Mouse (Mus musculus) liver, embryonic 11.5 days (tissue): ENCODE results near the gene Gm11562. TPM values are rescaled to one million over a fixed set of nuclear protein-coding genes. Genes with fewer than 3 reads are reported as not detected.
"Not testable (repeated sequence)": the region's sequence is repeated elsewhere in the genome, so short reads cannot be mapped to it uniquely, and the experiment has no call there.

Source experiments
- ATAC-seq: fragments of 200-750 bp; cut with Nextera tagmentation; replicated peaks from 2 replicates; pipeline ENCODE4 v1.8.0; 2017; ENCODE audit warnings: moderate number of reproducible peaks, mild to moderate bottlenecking, moderate TSS enrichment, moderate library complexity; ENCODE audit not compliant: low FRiP score
- DNase-seq: peaks from one replicate; pipeline ENCODE4 v3.0.0-alpha.2; 2017; ENCODE audit warnings: low spot score
- H3K27ac ChIP-seq: fragments of 300-500 bp; sonication (generic); 2 replicates; pipeline ENCODE4 v1.5.1; 2014; ENCODE audit warnings: mild to moderate bottlenecking, low read depth, low read length, control low read depth
- H3K27me3 ChIP-seq: fragments of 300-500 bp; sonication (generic); replicated peaks from 2 replicates; pipeline ENCODE4 v1.6.1; 2014; ENCODE audit warnings: low read length, mixed read lengths; ENCODE audit not compliant: control insufficient read depth, insufficient read depth
- H3K36me3 ChIP-seq: fragments of 300-500 bp; sonication (generic); 2 replicates; pipeline ENCODE4 v1.6.1; 2014; ENCODE audit warnings: mild to moderate bottlenecking, low read length, moderate library complexity, mixed read lengths; ENCODE audit not compliant: control insufficient read depth, insufficient read depth
- H3K4me1 ChIP-seq: fragments of 300-500 bp; sonication (generic); replicated peaks from 2 replicates; pipeline ENCODE4 v1.6.1; 2014; ENCODE audit warnings: low read length, mixed read lengths; ENCODE audit not compliant: control insufficient read depth, insufficient read depth
- H3K4me2 ChIP-seq: fragments of 300-500 bp; sonication (generic); 2 replicates; pipeline ENCODE4 v1.6.1; 2014; ENCODE audit warnings: mild to moderate bottlenecking, control low read depth, moderate library complexity
- H3K4me3 ChIP-seq: fragments of 300-500 bp; sonication (generic); 2 replicates; pipeline ENCODE4 v1.5.1; 2014; ENCODE audit warnings: low read depth, low read length, control low read depth
- H3K9ac ChIP-seq: fragments of 300-500 bp; sonication (generic); 2 replicates; pipeline ENCODE4 v1.6.1; 2014; ENCODE audit warnings: low read depth, low read length, control low read depth
- H3K9me3 ChIP-seq: fragments of 300-500 bp; sonication (generic); 2 replicates; pipeline ENCODE4 v1.6.1; 2016; ENCODE audit warnings: low read length, inconsistent platforms, mixed read lengths; ENCODE audit not compliant: control insufficient read depth
- WGBS: fragments of 180-500 bp; shearing (Covaris S2); extraction: QIAGEN DNeasy Blood & Tissue Kit; methylation state at CpG from one replicate; pipeline ENCODE4 v1.1.7; 2014; 5-methylcytosine and 5-hydroxymethylcytosine counted together
- polyA plus RNA-seq: library from polyadenylated mRNA; unstranded; fragments of >200 nt; fragmentation: Nextera tagmentation; extraction: Ambion mirVana; gene quantifications from 2 replicates; pipeline ENCODE4 v1.2.1, GENCODE M21; 2014

Gm11562 gene
- polyA plus RNA-seq = not detected in 2 replicates

DNA sequence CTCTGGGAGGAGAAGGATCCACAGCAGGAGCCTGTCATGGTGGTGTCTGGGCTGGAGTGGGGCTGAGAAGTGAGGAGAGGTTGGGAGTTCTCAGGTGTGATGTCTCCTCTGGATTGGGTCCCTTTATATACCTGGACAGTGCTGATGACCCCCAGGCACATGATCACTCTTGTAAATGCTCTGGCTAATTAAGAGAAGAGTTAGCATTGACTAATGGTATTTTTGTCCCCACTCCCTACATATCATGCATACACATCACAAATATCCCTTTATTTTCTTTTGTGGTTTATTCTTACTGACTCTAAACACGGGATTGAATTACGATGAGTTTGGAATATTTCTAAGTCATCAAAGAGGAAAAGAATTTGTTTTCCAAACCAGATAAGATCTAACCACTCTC is at the start of gene Gm11562:
Gene Gm11562, minus strand, starts transcription at position 101 of the 400 bp plus-strand sequence.
- Histone ChIP-seq H3K27me3 (no peaks in the 10 kb centered on the region), H3K4me2 (no peak within 1 kb of the TSS), H3K4me3 (no peak within 1 kb of the TSS), H3K4me1 (no peaks in the 10 kb centered on the region), H3K9ac (no peak within 1 kb of the TSS), H3K36me3 (no peaks in the 10 kb centered on the region), H3K27ac (no peak within 1 kb of the TSS), H3K9me3 (no peaks in the 10 kb centered on the region)
- no peak for ATAC-seq
- no peak for DNase-seq
- 79% methylated on average over 2 of the region's 2 CpGs for WGBS

DNA sequence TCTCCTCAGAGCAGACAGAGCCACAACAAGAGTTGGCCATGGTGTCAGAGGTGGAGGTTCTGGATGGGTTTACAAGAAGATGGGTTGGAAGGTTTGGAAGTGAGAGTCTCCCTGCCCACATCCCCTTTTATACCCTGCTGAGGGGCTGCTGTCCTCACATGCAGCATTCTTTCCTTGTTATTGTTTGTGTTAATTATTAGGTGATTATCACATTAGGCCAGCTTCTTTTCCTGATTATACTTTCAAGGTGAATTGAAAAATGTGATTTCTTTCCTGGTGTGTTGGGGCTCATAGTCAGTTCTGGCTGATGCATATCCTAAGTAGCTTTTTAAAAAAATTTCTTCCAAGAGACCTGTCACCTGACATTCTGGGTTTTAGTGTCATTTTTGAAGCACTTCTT is 45.6 kb upstream of the Gm11562 start, which contains the start of gene Krtap4-6:
Gene Krtap4-6, minus strand, starts transcription at position 101 of the 400 bp plus-strand sequence.
- H3K9me3 ChIP-seq = no peaks in the 10 kb centered on the region
- H3K9ac ChIP-seq = no peak within 1 kb of the TSS
- no peak within 1 kb of the TSS for H3K4me3 ChIP-seq
- ATAC-seq (no peak), DNase-seq (no peak)
- no peak within 1 kb of the TSS for H3K4me2 ChIP-seq
- no peak within 1 kb of the TSS for H3K27ac ChIP-seq
- H3K27me3 ChIP-seq = no peaks in the 10 kb centered on the region
- H3K36me3 ChIP-seq = no peaks in the 10 kb centered on the region
- no peaks in the 10 kb centered on the region for H3K4me1 ChIP-seq

DNA sequence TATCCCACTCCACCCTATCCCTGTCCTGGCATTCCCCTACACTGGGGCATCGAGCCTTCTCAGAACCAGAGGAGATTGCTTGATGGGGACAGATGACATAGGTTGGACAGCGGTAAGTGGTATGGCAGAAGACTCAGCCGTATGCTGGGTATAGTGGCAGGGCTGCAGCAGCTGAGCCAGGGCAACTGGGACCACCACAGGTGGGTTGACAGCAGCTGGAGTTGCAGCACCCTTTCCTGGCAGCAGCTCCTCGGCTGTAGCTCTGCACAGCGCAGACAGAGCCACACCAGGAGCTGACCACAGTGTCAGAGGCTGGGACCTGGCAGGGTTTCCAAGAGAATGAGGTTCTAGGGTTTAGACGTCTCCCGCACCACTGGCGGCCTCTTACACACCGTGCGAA is 42.6 kb upstream of the Gm11562 start:
- no peak for DNase-seq
- no peaks in the 10 kb centered on the region for H3K4me1 ChIP-seq
- H3K4me2 ChIP-seq = no peak overlapping the region
- H3K4me3 ChIP-seq = no peak overlapping the region
- ATAC-seq = no peak
- H3K9ac ChIP-seq = no peak overlapping the region
- H3K9me3 ChIP-seq = no peaks in the 10 kb centered on the region
- H3K36me3 ChIP-seq = no peaks in the 10 kb centered on the region
- no peak overlapping the region for H3K27ac ChIP-seq
- no peaks in the 10 kb centered on the region for H3K27me3 ChIP-seq
- WGBS = 85% methylated on average over 10 of the region's 10 CpGs

DNA sequence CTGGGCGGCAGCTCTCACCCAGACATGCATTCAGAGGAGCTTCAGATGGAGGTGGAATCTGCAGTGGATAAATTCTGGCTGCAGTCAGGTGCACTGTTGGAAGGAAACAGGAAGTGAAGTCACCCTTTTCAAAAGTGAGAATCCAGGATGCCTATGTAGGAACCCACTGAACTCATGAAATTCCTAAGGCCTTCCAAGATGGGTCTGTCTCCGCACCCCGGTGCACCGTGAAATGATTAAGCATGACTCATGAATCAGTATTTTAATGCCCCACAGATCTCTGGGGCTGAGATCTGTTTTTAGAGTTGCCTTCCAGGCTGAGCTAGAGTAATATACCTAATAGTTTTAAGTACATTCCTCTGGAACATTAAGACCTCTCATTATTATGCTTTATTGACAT is 39.0 kb upstream of the Gm11562 start:
- H3K4me1 ChIP-seq = no peaks in the 10 kb centered on the region
- DNase-seq (no peak), ATAC-seq (no peak)
- no peaks in the 10 kb centered on the region for H3K36me3 ChIP-seq
- H3K9ac ChIP-seq = no peak overlapping the region
- no peak overlapping the region for H3K4me3 ChIP-seq
- no peak overlapping the region for H3K4me2 ChIP-seq
- 78% methylated on average over 4 of the region's 4 CpGs for WGBS
- no peaks in the 10 kb centered on the region for H3K27me3 ChIP-seq
- H3K9me3 ChIP-seq = no peaks in the 10 kb centered on the region
- no peak overlapping the region for H3K27ac ChIP-seq

DNA sequence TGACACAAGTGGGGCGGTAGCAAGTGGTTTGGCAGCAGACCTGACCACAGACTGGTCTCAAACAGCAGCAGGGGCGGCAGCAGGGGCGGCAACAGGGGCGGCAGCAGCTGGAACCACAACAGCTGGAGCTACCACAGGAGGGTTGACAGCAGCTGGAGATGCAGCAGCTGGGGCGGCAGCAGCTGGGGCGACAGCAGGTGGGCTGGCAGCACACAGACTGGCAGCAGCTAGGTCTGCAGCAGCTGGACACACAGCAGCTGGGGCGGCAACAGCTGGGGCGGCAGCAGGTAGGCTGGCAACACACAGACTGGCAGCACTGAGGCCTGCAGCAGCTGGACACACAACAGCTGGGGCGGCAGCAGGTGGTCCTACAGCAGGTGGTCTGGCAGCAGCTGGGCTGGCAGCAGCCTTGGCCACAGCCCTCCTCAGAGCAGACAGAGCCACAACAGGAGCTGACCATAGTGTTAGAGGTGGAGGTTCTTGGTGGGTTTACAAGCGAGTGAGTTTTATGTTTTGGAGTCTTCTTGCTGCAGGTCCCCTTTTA is 38.3 kb upstream of the Gm11562 start, which contains the start of gene Gm11563:
Gene Gm11563, minus strand, starts transcription at position 494 of the 544 bp plus-strand sequence.
- not testable (repeated sequence) for H3K4me2 ChIP-seq, H3K36me3 ChIP-seq, H3K27ac ChIP-seq, DNase-seq, H3K9me3 ChIP-seq, H3K4me3 ChIP-seq, H3K4me1 ChIP-seq, ATAC-seq, H3K9ac ChIP-seq, H3K27me3 ChIP-seq
- WGBS = 56% methylated on average over 10 of the region's 10 CpGs

DNA sequence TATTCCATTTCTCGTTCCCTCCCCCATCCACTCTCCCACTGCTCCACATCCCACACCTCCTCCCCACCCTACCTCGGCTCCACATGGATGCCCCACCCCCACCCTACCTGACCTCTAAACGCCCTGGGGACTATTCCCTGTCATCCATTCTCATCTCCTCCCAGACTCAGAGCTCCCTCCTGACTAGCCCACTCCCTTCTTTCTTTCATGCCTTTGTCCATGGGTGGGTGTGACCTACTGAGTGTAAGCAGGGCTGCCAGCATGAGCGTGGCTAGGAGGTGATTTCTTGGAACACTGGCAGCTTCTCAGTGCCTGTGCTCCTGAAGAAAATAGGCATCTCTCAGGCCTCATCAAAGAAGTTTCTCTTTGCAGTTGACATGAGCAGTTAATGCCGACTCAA is 36.8 kb upstream of the Gm11562 start:
- Histone ChIP-seq H3K4me3 (no peak overlapping the region), H3K27ac (no peak overlapping the region), H3K36me3 (no peaks in the 10 kb centered on the region), H3K9me3 (no peaks in the 10 kb centered on the region), H3K9ac (no peak overlapping the region), H3K4me2 (no peak overlapping the region), H3K4me1 (no peaks in the 10 kb centered on the region), H3K27me3 (no peaks in the 10 kb centered on the region)
- DNase-seq (no peak), ATAC-seq (no peak)
- WGBS = 54% methylated on average over 5 of the region's 5 CpGs

DNA sequence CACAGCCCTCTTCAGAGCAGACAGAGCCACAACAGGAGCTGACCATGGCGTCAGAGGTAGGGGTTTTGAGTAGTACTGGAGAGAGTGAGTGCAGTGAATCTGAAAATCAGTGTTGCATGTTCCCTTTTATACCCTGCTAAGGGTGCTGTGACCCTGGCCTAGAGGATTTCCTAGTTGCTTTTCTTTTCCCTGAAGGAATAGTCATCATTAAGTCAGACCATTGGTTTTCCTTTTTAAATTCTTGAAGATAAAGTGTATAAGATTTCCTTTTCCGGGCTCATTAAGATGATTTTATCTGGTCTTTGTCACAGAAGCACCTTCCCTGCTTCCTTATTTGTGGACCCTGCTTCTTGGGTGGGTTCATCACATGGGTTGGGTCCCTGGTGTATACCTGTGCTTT is 29.9 kb upstream of the Gm11562 start, which contains the start of gene Gm11555:
Gene Gm11555, minus strand, starts transcription at position 101 of the 400 bp plus-strand sequence.
- DNase-seq (no peak), ATAC-seq (no peak)
- Histone ChIP-seq H3K4me1 (no peaks in the 10 kb centered on the region), H3K4me3 (no peak within 1 kb of the TSS), H3K27ac (no peak within 1 kb of the TSS), H3K9ac (no peak within 1 kb of the TSS), H3K9me3 (no peaks in the 10 kb centered on the region), H3K36me3 (no peaks in the 10 kb centered on the region), H3K27me3 (no peaks in the 10 kb centered on the region), H3K4me2 (no peak within 1 kb of the TSS)
- WGBS = 62% methylated on average over 2 of the region's 2 CpGs

DNA sequence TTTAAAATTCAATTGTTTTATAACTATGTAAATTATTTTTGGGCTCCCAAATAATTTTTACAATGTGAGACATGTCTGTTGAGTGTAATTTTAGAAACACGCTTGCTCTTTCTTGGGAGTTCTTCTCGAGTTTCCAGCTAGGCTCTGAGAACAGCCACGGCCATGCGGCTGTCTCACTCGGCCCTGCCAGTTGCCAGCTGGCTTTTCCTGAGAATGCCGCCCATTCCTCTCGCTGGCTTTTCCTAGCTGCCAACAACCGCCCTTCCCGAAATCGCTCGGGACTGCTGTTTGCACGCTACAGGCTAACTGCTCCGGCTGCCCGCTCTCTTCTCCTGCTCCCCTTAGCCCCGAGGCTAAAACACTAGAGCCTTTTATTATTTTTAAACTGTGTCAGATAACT is 26.2 kb upstream of the Gm11562 start:
- Histone ChIP-seq H3K9ac (no peak overlapping the region), H3K36me3 (no peaks in the 10 kb centered on the region), H3K27ac (no peak overlapping the region), H3K4me2 (no peak overlapping the region), H3K9me3 (no peaks in the 10 kb centered on the region), H3K4me1 (no peaks in the 10 kb centered on the region), H3K27me3 (no peaks in the 10 kb centered on the region), H3K4me3 (no peak overlapping the region)
- 83% methylated on average over 15 of the region's 15 CpGs for WGBS
- DNase-seq (no peak), ATAC-seq (no peak)

DNA sequence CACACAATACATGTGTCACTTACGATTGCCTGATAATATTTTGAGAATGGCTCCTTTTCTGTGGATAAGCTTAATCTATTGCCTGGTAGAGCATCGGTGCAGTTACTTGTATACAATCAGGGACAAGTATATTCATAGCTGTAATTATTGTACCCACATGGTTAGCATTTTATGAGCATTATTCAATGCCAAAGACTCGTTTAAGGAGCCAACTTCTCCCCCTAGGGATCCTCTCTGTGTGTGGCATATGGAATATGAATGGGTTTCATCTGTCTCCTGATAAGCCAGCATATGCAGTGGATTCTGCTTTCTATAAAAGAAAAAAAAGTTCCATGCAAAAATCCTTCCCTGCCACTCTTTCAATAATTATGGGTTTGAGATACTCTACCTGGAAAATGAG is 24.1 kb upstream of the Gm11562 start:
- WGBS = 64% methylated on average over 3 of the region's 3 CpGs
- Histone ChIP-seq H3K4me1 (no peaks in the 10 kb centered on the region), H3K4me2 (no peak overlapping the region), H3K27ac (no peak overlapping the region), H3K36me3 (no peaks in the 10 kb centered on the region), H3K4me3 (no peak overlapping the region), H3K9me3 (no peaks in the 10 kb centered on the region), H3K27me3 (no peaks in the 10 kb centered on the region), H3K9ac (no peak overlapping the region)
- ATAC-seq (no peak), DNase-seq (no peak)
